Mouse (Mus musculus): ENCODE results near the gene Dnajc21. TPM values are rescaled to one million over a fixed set of nuclear protein-coding genes. Genes with fewer than 3 reads are reported as not detected.
"Not testable (repeated sequence)": the region's sequence is repeated elsewhere in the genome, so short reads cannot be mapped to it uniquely, and the experiment has no call there.

Gene Dnajc21
- 44.0 and 48.5 TPM in 2 replicates for total RNA-seq (2017)

DNA sequence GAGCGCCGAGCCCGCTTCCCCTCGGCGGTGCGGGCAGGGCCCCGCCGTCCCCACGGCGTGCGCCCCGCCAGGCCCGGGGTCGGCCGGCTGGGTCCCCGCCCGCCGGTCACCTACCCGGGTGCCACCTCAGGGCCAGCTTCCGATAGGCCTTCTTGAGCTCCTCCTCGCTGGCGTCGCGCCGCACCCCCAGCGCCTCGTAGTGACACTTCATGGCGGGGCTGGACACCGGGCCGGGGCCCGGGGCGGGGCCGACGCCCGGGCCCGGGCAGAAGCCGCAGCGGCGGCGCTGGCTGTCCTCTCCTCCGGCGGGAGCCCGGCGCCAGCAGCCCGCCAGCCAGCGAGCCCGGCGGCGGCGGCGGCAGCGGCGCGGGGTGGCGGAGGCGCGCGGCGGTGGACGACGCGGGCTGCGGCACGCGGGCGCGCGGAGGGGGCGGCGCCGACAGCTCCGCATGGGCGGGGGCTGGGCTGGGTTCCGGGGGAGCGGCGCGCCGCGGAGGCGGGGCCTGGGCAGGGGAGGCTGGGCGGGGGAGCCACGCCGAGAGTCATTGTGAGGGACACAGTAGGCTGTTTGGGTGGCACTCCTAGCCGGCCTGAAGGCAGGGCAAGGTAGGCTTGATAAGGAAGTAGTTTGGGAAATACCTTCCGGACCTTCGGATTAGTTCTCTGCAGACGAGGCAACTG lies at the start of gene Dnajc21:
Gene Dnajc21, minus strand, starts transcription at position 366 of the 681 bp plus-strand sequence.
- ATAC-seq (ENCODE audit: extremely low read depth, insufficient number of reproducible peaks, low FRiP score, poor library complexity, severe bottlenecking) = peak; percentile 91

DNA sequence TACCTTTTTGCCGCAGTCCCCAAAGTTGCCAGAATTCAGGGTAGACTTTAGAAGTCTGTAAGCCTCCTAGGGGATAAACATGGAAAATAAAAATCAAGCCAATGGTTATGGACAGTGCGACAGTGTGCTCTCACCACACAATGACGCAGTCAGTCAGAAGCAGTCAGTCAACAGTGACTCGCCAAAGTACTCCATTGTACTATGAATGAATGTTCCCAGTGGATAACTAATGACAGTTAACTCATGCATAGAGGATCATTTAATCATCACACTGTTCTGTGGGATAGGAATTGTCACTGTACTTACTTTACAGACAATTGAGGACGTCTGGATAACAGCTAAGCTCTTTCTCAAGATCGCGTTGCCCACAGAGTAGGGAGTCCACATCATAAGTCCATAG lies 44.9 kb upstream of the Dnajc21 start:
- no peak for ATAC-seq (ENCODE audit: extremely low read depth, insufficient number of reproducible peaks, low FRiP score, poor library complexity, severe bottlenecking)

DNA sequence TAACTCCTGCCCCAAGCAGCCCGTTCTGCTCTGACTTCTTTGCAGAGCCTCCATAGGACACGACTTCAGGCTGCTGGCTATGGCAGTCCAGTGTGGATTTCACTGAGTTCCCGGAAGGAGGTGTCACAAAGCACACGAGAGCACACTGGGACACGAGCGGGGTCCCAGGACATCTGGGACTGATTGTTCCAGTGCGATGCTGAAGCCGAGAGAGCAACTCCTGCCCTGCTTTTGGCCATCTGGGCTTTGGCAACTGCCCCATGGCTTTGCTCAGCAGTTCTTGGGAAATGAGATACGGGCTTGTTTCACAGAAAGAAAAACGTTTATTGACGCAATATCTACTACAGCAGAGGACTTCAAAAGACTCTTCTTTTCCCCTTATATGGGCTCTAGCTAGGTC lies 35.8 kb upstream of the Dnajc21 start:
- no peak for ATAC-seq (ENCODE audit: extremely low read depth, insufficient number of reproducible peaks, low FRiP score, poor library complexity, severe bottlenecking)

DNA sequence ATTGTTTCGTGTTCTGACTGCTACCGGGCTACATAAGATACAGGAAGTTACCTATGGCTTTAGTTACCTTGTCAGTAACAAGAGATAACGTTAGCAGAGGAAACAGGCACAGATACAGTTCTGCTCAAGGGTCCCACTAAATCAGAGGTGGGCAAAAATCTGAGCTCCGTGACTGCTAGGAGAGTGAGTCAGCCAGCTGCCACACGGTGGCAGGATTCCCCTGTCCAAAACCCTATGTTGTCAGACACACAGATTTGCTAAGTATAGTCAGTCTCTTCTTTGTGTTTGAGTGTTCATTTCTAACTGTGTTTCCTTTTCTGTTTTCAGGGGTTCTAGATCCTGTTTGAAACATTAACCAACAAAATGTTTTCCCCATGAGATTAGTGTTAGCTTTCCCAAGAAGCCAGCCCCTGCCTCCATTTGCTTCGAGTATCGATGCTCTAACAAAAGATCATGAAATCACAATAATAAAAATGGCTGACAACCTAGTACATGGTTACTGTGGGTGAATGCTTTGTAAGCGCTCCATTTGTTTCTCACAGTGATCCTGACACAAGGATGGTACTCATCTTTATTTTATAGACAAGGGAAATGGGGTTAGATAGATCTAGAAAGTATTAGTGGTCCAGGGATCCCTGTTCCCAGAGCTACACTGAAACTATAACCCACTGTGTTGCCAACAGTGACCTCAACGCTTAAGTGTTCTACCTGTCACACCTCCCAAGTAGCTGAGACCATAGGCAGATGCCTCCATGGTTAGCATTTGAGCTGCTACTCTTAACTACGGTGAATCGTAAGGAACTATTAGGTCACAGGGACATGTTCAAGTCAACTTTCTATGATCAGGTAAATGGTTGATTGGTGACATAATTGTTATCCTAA lies 30.8 kb upstream of the Dnajc21 start:
- ATAC-seq (ENCODE audit: extremely low read depth, insufficient number of reproducible peaks, low FRiP score, poor library complexity, severe bottlenecking) = no peak

DNA sequence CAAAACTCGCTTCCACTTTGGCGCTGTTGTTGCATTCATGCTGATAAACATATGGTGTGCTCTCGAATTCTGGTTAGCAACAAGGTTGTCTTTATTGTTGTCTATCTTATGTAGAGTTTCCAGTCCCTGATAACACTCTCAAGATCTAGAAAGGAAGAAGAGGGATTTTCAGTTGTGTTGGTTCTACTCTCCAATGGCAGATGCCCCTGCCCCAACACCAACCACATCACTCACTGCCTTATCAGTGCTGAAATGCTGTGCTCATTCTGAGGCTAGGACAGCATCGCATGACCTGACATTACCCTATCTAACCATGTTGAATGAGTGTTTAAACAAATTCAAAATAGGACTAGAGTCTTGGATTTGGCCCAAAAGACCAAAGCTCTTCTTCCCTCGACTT lies 29.7 kb upstream of the Dnajc21 start:
- ATAC-seq (ENCODE audit: extremely low read depth, insufficient number of reproducible peaks, low FRiP score, poor library complexity, severe bottlenecking) = no peak

DNA sequence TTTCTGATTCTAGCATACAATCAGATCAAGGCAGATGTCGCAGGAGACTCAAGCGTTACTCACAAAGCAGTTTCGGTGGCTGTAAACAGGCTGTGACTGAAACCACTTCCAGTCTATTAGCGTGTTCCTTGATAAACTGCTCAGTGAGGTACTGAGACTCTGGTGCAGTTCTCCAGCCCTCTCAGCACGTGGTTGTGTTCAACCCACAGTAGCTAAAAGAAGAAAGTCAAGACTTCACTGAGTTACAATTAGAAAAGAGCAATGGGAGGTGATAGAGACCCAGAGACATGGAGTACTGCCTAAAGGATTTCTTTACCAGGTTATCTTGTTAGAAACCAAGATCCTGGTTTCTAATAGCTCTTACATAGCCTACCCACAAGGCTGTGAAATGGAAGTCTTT lies 29.3 kb upstream of the Dnajc21 start:
- ATAC-seq (ENCODE audit: extremely low read depth, insufficient number of reproducible peaks, low FRiP score, poor library complexity, severe bottlenecking) = no peak

DNA sequence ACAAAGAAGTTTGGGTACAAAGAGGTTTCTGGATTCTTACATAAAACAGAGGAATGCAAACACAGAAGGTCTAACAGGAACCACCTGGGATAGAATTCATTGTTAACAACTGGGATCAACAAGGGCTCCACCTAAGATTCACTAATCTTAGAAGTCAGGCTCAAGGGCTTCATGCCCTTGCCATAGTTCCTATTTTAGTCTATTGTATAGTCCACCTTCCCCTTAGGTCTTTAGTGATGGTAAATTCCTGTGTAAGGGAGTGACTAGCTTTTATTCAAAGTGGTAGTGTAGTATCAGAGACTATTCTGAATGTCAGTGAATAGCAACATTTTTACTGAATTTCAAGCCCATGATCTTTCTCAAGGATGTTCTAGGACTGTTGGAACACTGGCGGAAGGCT lies 26.4 kb upstream of the Dnajc21 start:
- ATAC-seq (ENCODE audit: extremely low read depth, insufficient number of reproducible peaks, low FRiP score, poor library complexity, severe bottlenecking) = not testable (repeated sequence)

DNA sequence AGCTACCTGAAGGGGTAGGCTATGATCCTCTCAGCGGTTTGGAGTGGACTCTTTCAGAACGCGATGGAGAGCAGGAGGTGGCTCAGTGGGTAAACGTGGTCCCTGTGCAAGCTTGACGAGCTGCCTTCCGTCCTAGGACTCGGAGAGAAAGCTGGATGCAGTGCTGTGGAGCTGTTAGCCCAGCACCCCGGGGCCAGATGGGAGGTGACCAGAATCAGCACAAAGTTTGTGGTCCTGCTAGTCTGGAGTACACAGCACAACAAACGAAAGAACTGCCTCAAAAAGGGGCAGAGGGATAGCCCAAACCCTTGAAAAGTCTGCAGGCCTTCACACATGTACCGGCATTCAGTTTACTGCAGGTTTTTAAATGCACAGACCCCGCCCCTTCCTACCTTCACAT lies 25.6 kb upstream of the Dnajc21 start:
- no peak for ATAC-seq (ENCODE audit: extremely low read depth, insufficient number of reproducible peaks, low FRiP score, poor library complexity, severe bottlenecking)

DNA sequence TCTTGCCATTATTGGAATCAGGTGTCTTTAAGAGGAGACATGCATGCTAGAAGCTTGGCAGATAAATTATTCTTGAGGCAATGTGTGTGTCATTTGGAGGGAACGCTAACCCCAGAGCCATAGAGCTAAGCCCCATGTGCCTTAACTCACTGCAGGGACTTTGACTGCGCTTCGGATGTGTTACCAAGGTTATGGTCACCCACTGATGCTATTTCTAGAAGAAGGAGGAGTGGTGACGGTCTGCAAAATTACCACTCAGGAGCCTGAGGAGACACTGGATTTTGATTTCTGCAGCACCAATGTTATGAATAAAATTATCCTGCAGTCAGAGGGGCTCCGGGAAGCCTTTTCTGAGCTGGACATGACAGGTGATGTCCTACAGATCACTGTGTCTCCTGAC lies 19.8 kb upstream of the Dnajc21 start:
- no peak for ATAC-seq (ENCODE audit: extremely low read depth, insufficient number of reproducible peaks, low FRiP score, poor library complexity, severe bottlenecking)

DNA sequence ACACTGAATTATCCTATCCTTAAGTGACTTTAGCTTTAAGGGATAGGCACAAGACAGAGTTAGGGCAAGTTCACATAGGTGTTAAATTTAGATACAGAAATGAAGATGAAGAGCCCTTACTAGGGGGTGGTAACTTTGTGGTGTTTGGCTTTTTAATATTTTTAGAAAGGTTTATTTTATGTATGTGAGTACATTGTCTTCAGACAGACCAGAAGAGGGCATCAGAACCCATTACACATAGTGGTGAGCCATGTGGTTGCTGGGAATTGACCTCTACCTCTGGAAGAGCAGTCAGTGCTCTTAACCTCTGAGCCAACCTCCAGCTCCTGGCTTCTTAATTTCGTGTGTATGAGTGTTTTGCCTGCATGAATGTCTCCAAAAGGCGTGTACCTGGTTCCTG lies 16.9 kb upstream of the Dnajc21 start:
- no peak for ATAC-seq (ENCODE audit: extremely low read depth, insufficient number of reproducible peaks, low FRiP score, poor library complexity, severe bottlenecking)

DNA sequence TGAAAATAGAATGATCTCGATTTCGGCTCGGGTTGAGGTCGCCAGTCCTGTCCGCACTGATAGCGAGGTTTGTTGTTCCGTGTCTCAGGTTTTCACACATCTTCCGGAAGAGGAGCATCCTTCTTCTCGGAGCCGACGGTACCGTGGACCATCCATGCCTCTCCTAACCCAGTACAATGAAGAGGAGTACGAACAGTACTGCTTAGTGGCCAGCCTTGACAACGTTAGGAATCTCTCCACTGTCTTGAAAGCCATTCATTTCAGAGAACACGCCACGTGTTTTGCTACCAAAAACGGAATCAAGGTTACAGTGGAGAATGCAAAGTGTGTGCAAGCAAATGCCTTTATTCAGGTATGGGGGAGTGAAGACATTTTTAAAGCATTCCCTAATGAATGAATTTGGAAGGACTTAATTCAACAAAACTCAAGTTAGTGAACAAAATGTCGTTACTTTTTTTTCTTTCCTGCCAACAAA lies 16.1 kb upstream of the Dnajc21 start:
- ATAC-seq (ENCODE audit: extremely low read depth, insufficient number of reproducible peaks, low FRiP score, poor library complexity, severe bottlenecking) = no peak

DNA sequence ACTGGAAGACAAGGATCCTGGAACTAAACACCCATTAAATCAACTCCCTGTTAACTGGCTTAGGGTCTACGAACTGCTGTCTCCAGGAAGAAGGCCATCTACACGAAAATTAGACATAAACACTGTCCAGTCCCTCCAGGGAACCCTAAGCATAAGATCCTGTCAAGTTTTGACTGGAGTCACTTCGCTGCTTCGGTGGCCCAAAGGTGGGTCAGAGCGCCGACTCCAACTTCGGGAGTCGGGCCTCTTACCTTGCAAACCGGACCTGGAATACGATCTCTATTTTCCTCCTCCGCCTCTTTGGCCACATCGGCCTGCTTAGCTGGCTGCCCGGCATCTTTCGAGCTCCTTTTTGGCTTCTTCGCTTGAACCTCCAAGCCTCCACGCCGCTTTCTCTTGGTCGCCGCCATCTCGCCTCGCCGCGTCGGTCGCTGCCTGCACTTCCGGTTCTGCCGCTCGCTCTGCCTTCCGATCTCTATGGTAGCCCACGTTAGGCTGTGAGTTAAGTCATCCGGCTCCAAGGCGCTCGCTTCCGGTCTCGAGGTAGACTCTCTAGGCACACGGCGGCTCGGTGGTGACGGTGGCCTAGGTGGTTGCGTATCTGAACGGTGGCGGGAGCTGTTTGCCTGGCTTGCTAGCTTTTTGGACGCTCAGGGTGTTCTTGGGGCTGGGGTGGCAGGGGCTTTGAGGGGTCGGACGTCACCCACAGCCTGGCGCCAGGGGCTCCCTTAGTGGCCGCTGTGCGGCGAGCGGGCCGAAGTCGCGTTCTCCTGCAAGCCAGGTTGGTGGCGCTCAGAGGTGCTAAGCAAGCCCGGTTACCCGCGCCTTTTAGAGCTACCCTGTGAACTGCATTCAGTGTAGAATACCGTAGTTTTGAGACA lies 15.4 kb upstream of the Dnajc21 start, which contains the start of the genes Brix1 and Rad1:
Gene Brix1, minus strand, starts transcription at position 464 of the 881 bp plus-strand sequence.
Gene Rad1, plus strand, starts transcription at position 535 of the 881 bp plus-strand sequence.
- ATAC-seq (ENCODE audit: extremely low read depth, insufficient number of reproducible peaks, low FRiP score, poor library complexity, severe bottlenecking) = peak; percentile 100

DNA sequence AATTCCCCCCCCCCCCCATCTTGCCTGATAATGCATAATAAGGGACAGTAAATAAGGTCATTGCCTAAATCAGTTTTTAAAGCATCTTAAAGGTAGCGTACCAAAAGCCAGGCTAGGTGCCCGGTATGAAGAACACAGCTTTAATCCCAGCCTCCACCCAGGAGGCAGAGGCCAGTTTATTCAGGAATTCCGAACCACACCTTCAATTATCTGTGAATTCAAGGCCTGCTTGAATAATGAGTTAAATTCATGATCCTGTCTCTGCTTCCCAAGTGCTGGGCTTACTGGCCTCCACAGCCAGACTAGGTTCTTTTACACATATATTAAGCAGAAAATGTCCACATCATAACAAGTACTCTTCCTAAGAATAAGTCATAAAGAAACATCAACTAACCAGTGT lies 625 bp upstream of the Dnajc21 start:
- no peak for ATAC-seq (ENCODE audit: extremely low read depth, insufficient number of reproducible peaks, low FRiP score, poor library complexity, severe bottlenecking)

DNA sequence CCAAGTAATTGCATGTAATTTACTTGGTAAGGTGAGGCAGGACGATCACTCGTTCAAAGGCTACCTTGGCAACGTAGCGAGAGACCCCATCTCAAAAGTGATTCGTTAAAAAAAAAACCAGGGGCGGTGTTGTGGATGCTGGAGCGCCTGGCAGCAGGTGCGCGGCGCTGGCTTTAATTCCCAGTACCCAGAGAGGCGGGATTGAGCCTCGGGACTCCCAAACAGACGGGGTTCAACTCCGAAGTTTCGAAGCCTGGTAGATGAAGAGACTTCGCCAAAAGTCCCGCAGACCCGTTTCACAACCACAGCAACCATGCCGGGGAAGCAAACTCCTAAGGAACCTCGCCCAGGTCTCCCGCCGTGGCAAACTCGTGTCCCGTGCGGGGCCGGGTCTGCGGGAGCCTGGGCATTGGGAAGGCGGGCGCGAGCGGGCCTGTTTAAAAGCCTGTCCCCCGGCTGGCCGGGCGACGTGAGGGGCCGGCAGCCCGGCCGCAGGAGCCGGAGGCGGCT lies 620 bp downstream of the Dnajc21 start:
- ATAC-seq (ENCODE audit: extremely low read depth, insufficient number of reproducible peaks, low FRiP score, poor library complexity, severe bottlenecking) = no peak

DNA sequence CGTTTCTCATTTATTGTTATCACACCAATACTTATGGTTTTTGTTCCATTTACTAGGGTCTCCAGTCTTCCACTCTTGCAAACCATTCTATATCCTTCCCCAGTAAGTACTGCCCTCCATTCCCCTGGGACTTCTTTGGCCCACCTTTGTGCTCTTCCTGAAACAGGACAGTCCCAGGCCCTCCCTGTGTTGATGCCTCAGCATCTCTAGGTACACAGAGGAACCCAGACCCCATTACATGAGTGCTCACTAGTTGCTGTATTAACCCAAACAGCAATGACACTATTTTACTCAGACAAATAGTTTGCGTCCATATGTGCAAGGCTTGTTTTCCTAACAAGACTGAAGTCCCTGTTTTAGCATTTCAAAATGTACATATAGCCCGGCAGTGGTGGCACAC lies 1.6 kb downstream of the Dnajc21 start:
- ATAC-seq (ENCODE audit: extremely low read depth, insufficient number of reproducible peaks, low FRiP score, poor library complexity, severe bottlenecking) = no peak

DNA sequence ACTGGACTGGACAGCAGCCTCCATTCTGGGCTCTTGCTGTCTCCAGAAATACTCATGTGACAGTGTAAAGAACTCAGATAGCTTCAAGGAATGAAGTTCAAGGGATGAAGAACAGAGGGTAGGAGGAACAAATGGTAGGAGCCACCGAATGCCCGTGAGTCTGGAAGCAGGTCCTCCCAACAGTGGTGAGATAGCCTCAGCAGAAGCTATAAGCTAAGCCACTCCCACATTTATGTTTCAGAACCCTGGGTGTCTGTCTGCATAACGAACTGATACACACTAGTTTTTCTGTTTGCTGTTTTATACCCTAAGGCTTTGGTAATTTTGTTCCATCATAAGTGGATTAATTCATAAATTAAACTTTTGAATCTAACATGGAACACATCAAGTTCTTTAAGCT lies 5.6 kb downstream of the Dnajc21 start:
- ATAC-seq (ENCODE audit: extremely low read depth, insufficient number of reproducible peaks, low FRiP score, poor library complexity, severe bottlenecking) = no peak

DNA sequence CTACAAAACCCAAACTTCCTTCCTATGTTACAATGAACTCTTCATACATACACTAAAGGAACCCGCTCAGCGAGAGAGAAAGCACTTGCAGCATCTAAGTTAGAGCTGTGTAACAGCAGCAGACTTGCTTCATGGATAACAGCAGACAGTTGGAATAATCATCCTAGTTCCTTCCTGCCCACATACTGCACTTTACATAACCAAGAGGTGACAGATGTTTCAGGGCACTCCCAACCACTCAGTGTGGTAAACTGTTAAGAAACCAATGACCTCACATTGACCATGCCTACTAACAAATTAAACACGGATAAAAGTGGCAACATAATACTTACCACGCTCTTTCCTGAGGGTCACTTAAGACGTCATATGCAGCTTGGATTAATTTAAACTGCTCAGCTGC lies 6.8 kb downstream of the Dnajc21 start:
- ATAC-seq (ENCODE audit: extremely low read depth, insufficient number of reproducible peaks, low FRiP score, poor library complexity, severe bottlenecking) = no peak

DNA sequence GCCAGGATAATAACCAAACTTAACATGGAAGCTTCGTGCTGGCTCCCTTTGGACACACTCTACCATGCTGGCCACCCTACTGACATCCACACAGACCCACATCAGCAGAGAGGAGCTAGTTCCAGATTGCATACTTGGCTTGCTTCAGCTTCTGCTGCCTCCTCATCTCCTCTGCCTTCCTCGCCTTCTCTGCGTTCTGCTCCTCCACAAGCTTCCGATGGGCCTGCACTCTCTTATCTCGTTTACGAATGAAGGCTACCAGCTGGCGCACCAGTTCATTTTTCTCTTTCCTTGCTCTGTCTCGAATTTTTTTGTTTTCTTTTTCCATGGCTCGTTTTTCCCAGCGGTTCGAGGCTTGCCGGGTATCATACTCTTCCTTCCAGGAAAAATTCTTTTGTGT lies 9.3 kb downstream of the Dnajc21 start:
- ATAC-seq (ENCODE audit: extremely low read depth, insufficient number of reproducible peaks, low FRiP score, poor library complexity, severe bottlenecking) = no peak

DNA sequence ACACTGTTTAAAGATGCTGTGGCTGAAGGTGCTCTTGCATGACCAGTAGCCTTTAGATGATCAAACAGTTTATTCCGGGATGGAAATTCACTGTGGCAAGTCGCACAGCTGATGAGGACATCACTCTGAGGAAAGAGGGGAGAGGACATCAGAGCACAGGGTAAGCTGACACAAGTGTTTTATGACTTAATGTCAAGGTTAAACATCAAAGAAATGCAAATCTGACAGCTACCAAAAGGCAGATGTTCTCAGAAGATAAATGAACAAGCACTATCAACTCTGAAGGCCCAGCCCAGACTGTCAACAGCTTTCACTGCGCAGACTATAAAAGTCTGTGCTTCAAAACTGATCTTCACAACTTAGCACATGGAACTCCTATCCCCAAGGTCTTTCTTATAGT lies 23.2 kb downstream of the Dnajc21 start:
- no peak for ATAC-seq (ENCODE audit: extremely low read depth, insufficient number of reproducible peaks, low FRiP score, poor library complexity, severe bottlenecking)

Measured in neutrophil, adult 5-6 weeks (primary cell).